Mouse (Mus musculus): Measurements from ENCODE around the gene Gtf2f2.

GRCm38 (mm10) chr14:75903131-75903530 is 107.5 kb downstream of the Gtf2f2 start:
- TF ChIP-seq CTCF (IDR thresholded peaks at IDR 0.05; ENCODE audit: insufficient read depth, low read depth, low read length) = no peak
- no peak for TF ChIP-seq POLR2A (IDR thresholded peaks at IDR 0.05; ENCODE audit: insufficient read depth, low read depth, low read length)

All from olfactory bulb, adult 2 months (tissue).